18 mouse cellular contexts compared by ENCODE assay signal in genomic region chr11:66267029-66267428, GRCm38 (mm10).
DNase-seq lines count a peak whose midpoint lies in the region; ATAC-seq and TF ChIP-seq lines count a peak whose summit lies in the region.
"Had no signal": no experiment of that assay in that cellular context is flagged by ENCODE, and none has a peak within 500 bp of the region (broad histone marks: within the 10 kb centered on the region; RNA-seq: fewer than 3 reads in every experiment).

No protein-coding gene starts in this region.

- 2% methylated on average over 3 of the region's 3 CpGs for WGBS in forebrain, embryonic 13.5 days
- WGBS in forebrain, embryonic 12.5 days: 10% methylated on average over 3 of the region's 3 CpGs
- WGBS in forebrain, embryonic 16.5 days: 3% methylated on average over 3 of the region's 3 CpGs
- 10% methylated on average over 3 of the region's 3 CpGs for WGBS in forebrain, embryonic 11.5 days

- no peak overlapping the region for H3K4me3 ChIP-seq in forebrain, embryonic 13.5 days
- no peak overlapping the region for H3K4me3 ChIP-seq in forebrain, embryonic 12.5 days (replicated peaks)
- H3K4me3 ChIP-seq in forebrain, embryonic 16.5 days (replicated peaks; ENCODE audit: low read length): no peak overlapping the region
- no peak overlapping the region for H3K4me3 ChIP-seq in forebrain, embryonic 11.5 days (ENCODE audit: low read depth, low read length)
- H3K4me3 ChIP-seq: hindbrain, embryonic 12.5 days; hindbrain, embryonic 15.5 days had no signal

- H3K9ac ChIP-seq in forebrain, embryonic 13.5 days: no peak overlapping the region
- H3K9ac ChIP-seq in forebrain, embryonic 12.5 days: no peak overlapping the region
- H3K9ac ChIP-seq in forebrain, embryonic 16.5 days (replicated peaks; ENCODE audit: low read depth, low read length): no peak overlapping the region
- H3K9ac ChIP-seq in forebrain, embryonic 11.5 days (ENCODE audit: low read length): no peak overlapping the region
- H3K9ac ChIP-seq: hindbrain, embryonic 12.5 days; hindbrain, embryonic 15.5 days had no signal

- no peak for TF ChIP-seq CTCF in brain, embryonic 14.5 days (IDR thresholded peaks at IDR 0.05; ENCODE audit: borderline replicate concordance, extremely low read depth, insufficient read depth, insufficient read length)

- H3K36me3 ChIP-seq in forebrain, embryonic 13.5 days (ENCODE audit: poor library complexity, severe bottlenecking): no peaks in the 10 kb centered on the region
- no peaks in the 10 kb centered on the region for H3K36me3 ChIP-seq in forebrain, embryonic 12.5 days (replicated peaks)
- H3K36me3 ChIP-seq in forebrain, embryonic 16.5 days (ENCODE audit: control insufficient read depth, insufficient read depth): no peaks in the 10 kb centered on the region
- no peaks in the 10 kb centered on the region for H3K36me3 ChIP-seq in forebrain, embryonic 11.5 days (ENCODE audit: control insufficient read depth, insufficient read depth, low read length)
- H3K36me3 ChIP-seq: hindbrain, embryonic 12.5 days; hindbrain, embryonic 15.5 days had no signal

- DNase-seq in forebrain, embryonic 11.5 days (ENCODE audit: low spot score): no peak
- peak; percentile 50 for DNase-seq in left cerebral cortex, postnatal 4 days
- DNase-seq in left cerebral cortex, adult 18-20 months (ENCODE audit: low spot score in 2 of 2): no peak
- peak; percentile 80 for DNase-seq in brain, embryonic 14.5 days (ENCODE audit: low read depth)
- DNase-seq: adrenal gland, adult 2 months; adrenal gland, postnatal 14 days; cerebellum, adult 11-12 months; cerebellum, adult 9-11 months; gastrocnemius, postnatal 25 days had no signal

- peaks cover 14% of the 10 kb centered on the region; the same call in 1 of the 2 replicates for H3K4me1 ChIP-seq in forebrain, embryonic 13.5 days
- no peaks in the 10 kb centered on the region for H3K4me1 ChIP-seq in forebrain, embryonic 12.5 days
- H3K4me1 ChIP-seq in forebrain, embryonic 16.5 days (replicated peaks; ENCODE audit: control insufficient read depth, insufficient read depth, low read length): peaks cover 9% of the 10 kb centered on the region; the same call in 1 of the 2 replicates
- no peaks in the 10 kb centered on the region for H3K4me1 ChIP-seq in forebrain, embryonic 11.5 days (replicated peaks; ENCODE audit: control insufficient read depth, insufficient read depth, low read length)
- H3K4me1 ChIP-seq: hindbrain, embryonic 12.5 days; hindbrain, embryonic 15.5 days had no signal

- no peaks in the 10 kb centered on the region for H3K9me3 ChIP-seq in forebrain, embryonic 13.5 days (replicated peaks)
- H3K9me3 ChIP-seq in forebrain, embryonic 12.5 days: no peaks in the 10 kb centered on the region
- no peaks in the 10 kb centered on the region for H3K9me3 ChIP-seq in forebrain, embryonic 16.5 days (ENCODE audit: control insufficient read depth, low read length)
- no peaks in the 10 kb centered on the region for H3K9me3 ChIP-seq in forebrain, embryonic 11.5 days (ENCODE audit: control insufficient read depth, low read length)
- H3K9me3 ChIP-seq: hindbrain, embryonic 12.5 days; hindbrain, embryonic 15.5 days had no signal

- ATAC-seq in forebrain, embryonic 13.5 days: peak; percentile 45; the same call in 1 of the 2 replicates
- no peak; the same call in 1 of the 2 replicates for ATAC-seq in forebrain, embryonic 12.5 days (ENCODE audit: low FRiP score)
- ATAC-seq in forebrain, embryonic 16.5 days: peak; percentile 66; the same call in 1 of the 2 replicates
- ATAC-seq in forebrain, embryonic 11.5 days (replicated peaks; ENCODE audit: low FRiP score): no peak
- no peak for ATAC-seq in megakaryocyte-erythroid progenitor cell, adult 5-6 weeks (replicated peaks; ENCODE audit: low FRiP score, low TSS enrichment, poor library complexity, severe bottlenecking)
- ATAC-seq: CD4-positive, CD25-positive, alpha-beta regulatory T cell, adult 4 months; intestine, postnatal 0 days had no signal

- intact Hi-C loops in left cerebral cortex, postnatal 4 days (cut with DNase I): no loop called here

- no peak overlapping the region for H3K4me2 ChIP-seq in forebrain, embryonic 13.5 days
- H3K4me2 ChIP-seq in forebrain, embryonic 12.5 days: no peak overlapping the region
- no peak overlapping the region for H3K4me2 ChIP-seq in forebrain, embryonic 16.5 days (ENCODE audit: low read length)
- H3K4me2 ChIP-seq in forebrain, embryonic 11.5 days (ENCODE audit: low read depth, low read length, severe bottlenecking): no peak overlapping the region
- H3K4me2 ChIP-seq: heart, embryonic 11.5 days; hindbrain, embryonic 12.5 days; hindbrain, embryonic 15.5 days had no signal

- no peaks in the 10 kb centered on the region for H3K27me3 ChIP-seq in forebrain, embryonic 13.5 days
- no peaks in the 10 kb centered on the region for H3K27me3 ChIP-seq in forebrain, embryonic 12.5 days
- H3K27me3 ChIP-seq in forebrain, embryonic 16.5 days (replicated peaks; ENCODE audit: control insufficient read depth, insufficient read depth, low read length): no peaks in the 10 kb centered on the region
- no peaks in the 10 kb centered on the region for H3K27me3 ChIP-seq in forebrain, embryonic 11.5 days (ENCODE audit: control insufficient read depth, insufficient read depth, low read length)
- H3K27me3 ChIP-seq: hindbrain, embryonic 12.5 days; hindbrain, embryonic 15.5 days had no signal

- no peak for TF ChIP-seq POLR2A in brain, embryonic 14.5 days (IDR thresholded peaks at IDR 0.05; ENCODE audit: borderline replicate concordance, extremely low read depth, insufficient read depth, insufficient read length, poor library complexity, severe bottlenecking)

- 0 out of 2 replicates have a peak overlapping the region, but pooled peaks have one; percentile 22 for H3K27ac ChIP-seq in forebrain, embryonic 13.5 days
- no peak overlapping the region for H3K27ac ChIP-seq in forebrain, embryonic 12.5 days
- 0 out of 2 replicates have a peak overlapping the region, but pooled peaks have one; percentile 19 for H3K27ac ChIP-seq in forebrain, embryonic 16.5 days (ENCODE audit: low read length)
- H3K27ac ChIP-seq in forebrain, embryonic 11.5 days (ENCODE audit: low read depth, low read length): no peak overlapping the region
- H3K27ac ChIP-seq: hindbrain, embryonic 12.5 days; hindbrain, embryonic 15.5 days had no signal

Comparison
In these comparisons a context has a peak if more than half of its experiments do, and no peak if none do; other contexts are left out.
1. ATAC-seq: peak in forebrain, embryonic 13.5 days (single experiment) and forebrain, embryonic 16.5 days (single experiment); none in forebrain, embryonic 12.5 days (single experiment), forebrain, embryonic 11.5 days (single experiment) and megakaryocyte-erythroid progenitor cell, adult 5-6 weeks (single experiment).
2. H3K27ac ChIP-seq: peak in forebrain, embryonic 13.5 days (single experiment) and forebrain, embryonic 16.5 days (single experiment); none in forebrain, embryonic 12.5 days (single experiment) and forebrain, embryonic 11.5 days (single experiment).
3. DNase-seq: peak in left cerebral cortex, postnatal 4 days (single experiment) and brain, embryonic 14.5 days (single experiment); none in forebrain, embryonic 11.5 days (single experiment) and left cerebral cortex, adult 18-20 months (0 of 2).